Mouse (Mus musculus) forebrain, embryonic 13.5 days (tissue): ENCODE measurements at regions not wholly inside any gene's neighbourhood (a gene's known extent, or its start where the extent isn't known, plus 50 kb on each side); places are given as distances from the start of the nearest gene placed in this dataset.
"Not testable (repeated sequence)": the region's sequence is repeated elsewhere in the genome, so short reads cannot be mapped to it uniquely, and the experiment has no call there.

ENCODE experiments used
- ATAC-seq: fragments of 200-750 bp; cut with Nextera tagmentation; 2 replicates; pipeline ENCODE4 v1.8.0; 2017
- H3K27ac ChIP-seq: fragments of 300-500 bp; sonication (generic); 2 replicates; pipeline ENCODE4 v1.5.1; 2015; ENCODE audit warnings: inconsistent platforms, mild to moderate bottlenecking, moderate library complexity
- H3K27me3 ChIP-seq: fragments of 300-500 bp; sonication (generic); 2 replicates; pipeline ENCODE4 v1.6.1; 2015; ENCODE audit warnings: mild to moderate bottlenecking, inconsistent platforms
- H3K36me3 ChIP-seq: fragments of 300-500 bp; sonication (generic); 2 replicates; pipeline ENCODE4 v1.6.1; 2015; ENCODE audit warnings: mild to moderate bottlenecking, inconsistent platforms; ENCODE audit not compliant: poor library complexity, severe bottlenecking
- H3K4me1 ChIP-seq: fragments of 300-500 bp; sonication (generic); 2 replicates; pipeline ENCODE4 v1.6.1; 2015; ENCODE audit warnings: inconsistent platforms
- H3K4me2 ChIP-seq: fragments of 300-500 bp; sonication (generic); 2 replicates; pipeline ENCODE4 v1.6.1; 2015; ENCODE audit warnings: inconsistent platforms, mild to moderate bottlenecking, moderate library complexity
- H3K4me3 ChIP-seq: fragments of 300-500 bp; sonication (generic); 2 replicates; pipeline ENCODE4 v1.5.1; 2015; ENCODE audit warnings: mild to moderate bottlenecking, inconsistent platforms
- H3K9ac ChIP-seq: fragments of 300-500 bp; sonication (generic); 2 replicates; pipeline ENCODE4 v1.6.1; 2015; ENCODE audit warnings: mild to moderate bottlenecking, inconsistent platforms
- H3K9me3 ChIP-seq: fragments of 300-500 bp; sonication (generic); replicated peaks from 2 replicates; pipeline ENCODE4 v1.6.1; 2016; ENCODE audit warnings: inconsistent platforms
- WGBS: fragments of 180-500 bp; shearing (Covaris S2); methylation state at CpG from one replicate; pipeline ENCODE4 v1.1.7; 2015; 5-methylcytosine and 5-hydroxymethylcytosine counted together

DNA sequence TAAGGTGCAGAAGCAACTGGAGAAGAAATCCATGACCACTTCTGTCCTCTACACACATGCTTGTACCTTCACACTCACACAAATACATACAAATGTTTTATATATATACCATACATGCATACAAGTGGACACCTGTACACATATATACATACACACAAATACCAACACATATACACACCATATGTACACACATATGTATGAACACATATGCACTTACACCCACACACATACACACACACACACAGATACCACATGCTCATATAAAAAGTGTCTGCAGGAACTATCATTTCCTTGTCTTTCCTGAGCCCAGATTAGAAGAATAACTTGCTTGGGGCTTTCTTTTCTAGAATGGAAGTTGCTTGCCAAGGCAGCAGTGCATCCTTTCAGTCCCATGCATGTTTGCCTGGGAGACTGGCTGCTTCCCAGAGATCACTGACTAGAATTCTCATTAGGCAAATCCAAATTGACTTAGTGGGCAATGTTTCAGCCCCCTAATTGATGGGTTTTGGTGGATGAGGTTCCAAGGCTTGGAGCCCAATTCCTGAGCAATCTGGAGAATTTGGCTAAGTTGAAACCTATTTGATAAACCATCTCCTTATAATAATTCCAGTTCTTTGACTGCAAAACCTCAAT is 169.2 kb upstream of the Hddc2 start:
- no peak overlapping the region for H3K4me3 ChIP-seq
- H3K9ac ChIP-seq, result no peak overlapping the region
- H3K27me3 ChIP-seq, result no peaks in the 10 kb centered on the region
- no peak overlapping the region for H3K27ac ChIP-seq
- no peaks in the 10 kb centered on the region for H3K4me1 ChIP-seq
- H3K4me2 ChIP-seq, result no peak overlapping the region
- ATAC-seq, result peak; percentile 74; the same call in 1 of the 2 replicates
- H3K9me3 ChIP-seq, result no peaks in the 10 kb centered on the region
- H3K36me3 ChIP-seq, result no peaks in the 10 kb centered on the region

DNA sequence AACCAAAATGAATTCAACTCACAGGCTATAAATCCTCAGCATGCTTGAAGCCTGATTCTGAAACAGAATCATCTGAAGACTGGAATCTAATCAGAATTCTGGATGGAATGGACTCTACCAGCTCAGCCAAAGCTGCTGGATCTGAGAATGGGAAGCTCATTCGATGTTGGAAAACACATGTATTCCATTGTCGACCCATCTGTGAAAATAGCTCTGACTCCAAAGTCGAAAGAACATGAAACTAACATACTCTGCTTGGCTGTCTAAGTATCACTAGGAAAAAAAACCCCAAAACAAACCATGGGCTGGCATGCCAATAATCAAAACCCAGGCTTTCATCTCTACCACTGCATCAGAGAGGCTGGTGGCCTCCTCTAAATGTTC is 168.7 kb upstream of the Hddc2 start:
- H3K9ac ChIP-seq, result no peak overlapping the region
- H3K4me3 ChIP-seq, result no peak overlapping the region
- H3K4me1 ChIP-seq, result no peaks in the 10 kb centered on the region
- H3K27ac ChIP-seq, result no peak overlapping the region
- peak; percentile 36; the same call in 1 of the 2 replicates for ATAC-seq
- H3K4me2 ChIP-seq, result no peak overlapping the region
- no peaks in the 10 kb centered on the region for H3K27me3 ChIP-seq
- 92% methylated on average over 3 of the region's 3 CpGs for WGBS
- no peaks in the 10 kb centered on the region for H3K9me3 ChIP-seq
- no peaks in the 10 kb centered on the region for H3K36me3 ChIP-seq

DNA sequence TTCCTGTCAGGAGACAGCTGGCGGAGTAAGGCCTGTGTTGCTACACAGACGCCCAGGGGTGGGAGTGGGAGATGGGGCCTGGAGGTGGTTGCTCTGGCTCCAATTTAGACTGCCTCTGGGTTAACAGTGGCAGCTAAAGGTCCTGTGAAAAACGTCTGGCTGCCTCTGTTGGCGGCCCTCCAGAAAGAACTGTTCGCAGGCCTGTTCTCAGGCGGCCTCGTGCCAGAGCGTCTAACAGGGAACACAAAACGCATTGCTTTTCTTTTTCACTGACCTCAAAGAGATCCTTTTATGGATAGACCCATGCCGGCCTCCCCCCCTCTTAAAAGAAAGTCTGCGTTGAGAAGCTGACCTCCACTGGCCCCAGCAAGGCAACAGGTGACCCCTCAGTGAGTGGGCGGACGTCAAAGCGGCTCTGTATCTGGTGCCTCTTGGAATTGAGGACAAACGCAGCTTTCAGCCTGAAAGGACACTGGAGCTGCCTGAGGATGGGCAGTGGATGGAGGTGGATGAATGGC is 140.0 kb upstream of the Hddc2 start:
- Histone ChIP-seq H3K27ac (no peak overlapping the region; the same call in 1 of the 2 replicates), H3K27me3 (no peaks in the 10 kb centered on the region), H3K36me3 (no peaks in the 10 kb centered on the region), H3K9me3 (no peaks in the 10 kb centered on the region), H3K4me2 (no peak overlapping the region), H3K4me1 (peaks cover 11% of the 10 kb centered on the region), H3K9ac (no peak overlapping the region), H3K4me3 (no peak overlapping the region)
- 31% methylated on average over 15 of the region's 15 CpGs for WGBS
- ATAC-seq, result peak; percentile 91

DNA sequence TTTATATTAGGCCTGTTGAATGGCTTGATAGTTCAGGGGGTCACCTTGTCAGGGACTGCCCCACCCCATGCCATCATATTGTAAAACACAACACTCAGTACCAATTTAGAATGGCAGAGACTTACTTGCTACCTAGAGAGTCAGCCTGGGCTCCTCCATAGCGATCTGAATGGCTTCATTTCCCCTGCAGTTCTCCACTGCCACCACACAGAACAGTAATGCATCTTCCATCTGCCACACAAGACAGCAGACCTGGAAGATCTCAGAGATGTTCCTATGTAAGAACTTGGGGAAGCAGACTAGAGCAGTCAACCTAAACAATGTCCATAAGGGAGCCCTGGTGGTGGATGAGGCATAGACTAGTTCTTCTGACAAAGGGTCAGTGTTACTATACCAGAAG is 123.6 kb upstream of the Hddc2 start:
- no peaks in the 10 kb centered on the region for H3K36me3 ChIP-seq
- H3K9me3 ChIP-seq, result no peaks in the 10 kb centered on the region
- no peak overlapping the region for H3K4me2 ChIP-seq
- ATAC-seq, result no peak
- H3K4me1 ChIP-seq, result no peaks in the 10 kb centered on the region
- H3K4me3 ChIP-seq, result no peak overlapping the region
- H3K27me3 ChIP-seq, result no peaks in the 10 kb centered on the region
- 50% methylated on average over 1 of the region's 1 CpGs for WGBS
- H3K27ac ChIP-seq, result no peak overlapping the region
- H3K9ac ChIP-seq, result no peak overlapping the region

DNA sequence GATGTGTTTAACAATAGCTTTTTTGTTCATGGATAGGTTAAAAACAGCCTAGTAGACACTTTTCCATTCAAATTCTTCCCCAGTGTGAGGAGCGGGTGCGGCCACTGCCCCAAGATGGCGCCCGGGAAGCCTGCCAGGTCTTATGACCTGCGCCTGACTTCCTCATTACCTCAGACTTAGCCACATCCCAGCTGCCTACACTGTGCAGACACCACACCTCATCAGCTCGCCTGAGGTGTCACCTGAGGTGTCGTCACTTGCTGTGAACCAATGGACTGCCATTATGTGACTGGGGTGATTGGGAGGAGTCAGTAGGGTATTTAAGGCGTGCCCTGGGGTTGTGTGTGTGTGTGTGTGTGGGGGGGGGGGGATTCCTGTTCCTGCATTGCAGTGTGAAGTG is 101.0 kb upstream of the Hddc2 start:
- H3K4me3 ChIP-seq, ATAC-seq, H3K36me3 ChIP-seq, H3K4me2 ChIP-seq, H3K9ac ChIP-seq, H3K9me3 ChIP-seq, H3K27ac ChIP-seq, H3K27me3 ChIP-seq, H3K4me1 ChIP-seq: not testable (repeated sequence)
- 91% methylated on average over 8 of the region's 8 CpGs for WGBS

DNA sequence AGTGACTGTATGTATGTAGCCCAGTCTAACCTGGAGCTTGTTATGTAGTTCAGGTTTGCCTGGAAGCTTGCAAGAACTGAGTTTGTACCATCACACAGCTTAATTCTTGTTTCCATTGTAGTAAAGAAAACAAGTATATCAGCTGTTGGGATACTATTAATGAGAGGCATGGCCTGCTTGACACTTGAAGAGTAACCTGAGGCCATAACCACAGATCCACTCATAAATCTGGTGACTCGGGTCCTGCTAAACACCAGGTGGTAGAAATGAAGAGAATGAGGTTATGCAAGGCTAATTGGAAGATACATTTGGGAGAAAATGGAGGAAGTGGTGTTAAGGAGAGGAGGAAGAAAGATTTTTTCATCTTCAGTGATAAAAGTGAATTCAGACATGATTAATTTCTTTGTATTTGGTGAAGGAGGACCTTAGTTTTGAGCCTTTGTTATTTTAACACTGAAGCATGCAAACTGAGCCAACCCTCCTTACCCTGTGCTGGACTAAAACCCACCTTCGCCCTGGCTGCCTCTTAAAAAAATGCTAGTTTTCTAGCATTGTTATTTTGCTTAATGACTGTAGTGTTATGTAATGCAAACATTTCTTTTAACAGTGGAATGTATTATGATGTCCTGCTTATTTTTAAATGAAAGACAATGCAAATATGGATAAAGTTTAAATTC is 100.3 kb upstream of the Hddc2 start:
- Histone ChIP-seq H3K4me1 (no peaks in the 10 kb centered on the region), H3K27me3 (no peaks in the 10 kb centered on the region), H3K9ac (no peak overlapping the region), H3K9me3 (no peaks in the 10 kb centered on the region), H3K4me2 (no peak overlapping the region), H3K36me3 (no peaks in the 10 kb centered on the region), H3K4me3 (no peak overlapping the region), H3K27ac (no peak overlapping the region)
- no peak for ATAC-seq
- WGBS, result 83% methylated on average over 2 of the region's 2 CpGs

DNA sequence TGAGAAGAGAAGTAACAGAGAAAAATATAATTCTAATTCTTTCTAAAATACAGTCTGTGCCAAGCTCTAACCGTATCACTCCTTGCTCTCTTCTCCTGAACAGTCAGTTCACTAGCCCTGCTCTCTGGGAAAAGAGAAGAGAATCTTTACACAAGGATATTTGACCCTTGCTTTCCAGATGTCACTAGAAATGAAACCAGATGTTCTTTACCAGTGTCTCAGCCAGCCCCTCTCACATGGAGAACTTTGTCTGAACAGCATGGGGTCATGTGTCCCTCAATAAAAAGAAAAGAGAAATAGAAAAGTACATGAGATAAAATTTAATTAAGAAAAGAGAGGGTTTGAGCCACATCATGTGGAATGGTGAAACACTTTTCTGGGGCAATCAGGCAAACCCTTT is 91.3 kb upstream of the Hddc2 start:
- H3K9ac ChIP-seq, result no peak overlapping the region
- 85% methylated on average over 1 of the region's 1 CpGs for WGBS
- H3K27me3 ChIP-seq, result no peaks in the 10 kb centered on the region
- H3K4me2 ChIP-seq, result no peak overlapping the region
- H3K27ac ChIP-seq, result no peak overlapping the region
- no peaks in the 10 kb centered on the region for H3K4me1 ChIP-seq
- no peak overlapping the region for H3K4me3 ChIP-seq
- H3K36me3 ChIP-seq, result no peaks in the 10 kb centered on the region
- no peaks in the 10 kb centered on the region for H3K9me3 ChIP-seq
- no peak for ATAC-seq

DNA sequence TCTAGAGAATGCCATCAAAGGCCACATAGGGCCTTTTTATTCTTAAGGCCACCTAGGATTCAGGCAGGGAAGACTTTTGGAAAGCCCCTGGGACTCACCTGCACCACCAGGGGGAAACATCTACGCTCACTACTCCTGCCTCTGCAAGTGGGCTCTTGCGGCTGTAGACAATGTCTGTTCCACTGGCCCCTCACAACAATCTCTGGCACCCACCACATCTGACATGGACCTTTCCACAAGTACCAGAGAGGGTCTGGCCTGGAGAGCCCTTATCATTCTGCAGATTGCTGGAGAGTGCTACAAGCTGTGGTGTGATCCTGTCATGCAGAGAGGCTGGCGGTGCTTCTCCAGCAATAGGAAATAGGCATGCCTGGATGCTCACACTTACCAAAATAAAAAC is 84.1 kb upstream of the Hddc2 start:
- no peak overlapping the region for H3K9ac ChIP-seq
- no peak for ATAC-seq
- no peaks in the 10 kb centered on the region for H3K27me3 ChIP-seq
- H3K36me3 ChIP-seq, result no peaks in the 10 kb centered on the region
- H3K27ac ChIP-seq, result no peak overlapping the region
- 94% methylated on average over 3 of the region's 3 CpGs for WGBS
- H3K4me1 ChIP-seq, result no peaks in the 10 kb centered on the region
- H3K4me2 ChIP-seq, result no peak overlapping the region
- no peaks in the 10 kb centered on the region for H3K9me3 ChIP-seq
- H3K4me3 ChIP-seq, result no peak overlapping the region

DNA sequence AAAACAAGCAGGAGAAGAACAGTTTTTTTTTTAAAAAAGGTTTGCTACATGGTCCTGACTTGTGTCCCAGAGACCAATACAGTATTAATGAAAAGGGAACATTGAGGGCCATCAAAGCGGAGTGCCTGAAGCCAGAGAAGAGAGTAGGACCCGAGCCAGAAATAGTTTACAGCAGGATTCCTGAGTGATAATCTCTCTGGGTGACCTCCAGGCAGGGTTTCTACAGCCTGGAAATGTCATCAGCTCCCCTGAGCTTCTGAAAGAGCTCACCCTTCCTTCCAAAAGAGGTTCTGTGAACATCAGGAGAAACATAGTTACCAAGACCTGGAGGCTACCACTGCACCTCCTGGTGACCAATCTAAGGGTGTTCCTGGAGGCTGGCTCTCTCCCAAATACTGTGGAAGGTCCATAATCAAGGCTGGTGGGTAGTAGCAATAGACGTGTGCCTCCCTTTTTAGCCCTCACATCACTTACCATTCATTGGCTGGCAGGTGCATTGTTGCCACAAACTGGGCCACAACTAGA is 70.7 kb upstream of the Hddc2 start:
- H3K27me3 ChIP-seq, result no peaks in the 10 kb centered on the region
- H3K27ac ChIP-seq, result no peak overlapping the region
- no peaks in the 10 kb centered on the region for H3K4me1 ChIP-seq
- no peak for ATAC-seq
- no peaks in the 10 kb centered on the region for H3K36me3 ChIP-seq
- H3K4me3 ChIP-seq, result no peak overlapping the region
- no peak overlapping the region for H3K4me2 ChIP-seq
- H3K9me3 ChIP-seq, result no peaks in the 10 kb centered on the region
- H3K9ac ChIP-seq, result no peak overlapping the region
- WGBS, result 71% methylated on average over 3 of the region's 3 CpGs

DNA sequence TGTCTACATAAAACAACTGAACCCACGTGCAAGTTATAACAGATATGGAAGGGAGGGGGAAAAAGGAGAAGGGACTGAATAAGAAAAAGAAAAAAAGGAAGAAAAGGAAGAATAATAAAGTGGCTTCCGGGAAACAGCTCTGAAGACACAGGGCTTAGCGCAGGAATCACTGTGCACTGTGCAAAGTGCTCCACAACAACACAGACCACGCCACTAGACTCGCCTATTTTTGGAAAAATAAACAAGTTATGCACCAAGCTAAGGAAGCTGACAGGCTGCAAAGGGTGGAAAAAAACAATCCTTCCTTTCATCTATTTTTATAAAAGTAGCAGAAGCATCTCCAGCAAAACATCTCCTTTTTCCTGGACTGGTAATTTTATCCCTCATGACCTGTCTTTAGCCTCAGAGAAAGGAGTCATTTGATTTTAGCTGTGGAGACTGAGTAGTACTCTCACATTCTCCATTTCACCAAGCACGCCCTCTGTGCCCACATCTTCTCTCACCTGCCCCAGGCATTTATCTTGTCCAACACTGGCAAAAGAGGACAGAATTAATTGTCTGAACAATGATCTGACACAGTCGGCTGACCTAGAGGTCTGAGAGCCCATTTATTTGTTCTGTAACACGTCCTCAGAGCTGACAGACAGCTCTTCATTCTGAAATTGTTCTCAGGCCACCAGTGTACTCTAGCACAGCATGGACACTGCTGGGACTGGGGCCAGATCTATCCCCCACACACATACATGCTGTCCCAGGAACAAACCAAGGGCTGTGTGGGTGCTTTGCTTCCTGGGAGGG is 60.4 kb upstream of the Hddc2 start:
- H3K4me3 ChIP-seq, result no peak overlapping the region
- H3K4me1 ChIP-seq, result no peaks in the 10 kb centered on the region
- H3K36me3 ChIP-seq, result no peaks in the 10 kb centered on the region
- ATAC-seq, result peak; percentile 21; the same call in 1 of the 2 replicates
- WGBS, result 73% methylated on average over 8 of the region's 8 CpGs
- H3K4me2 ChIP-seq, result no peak overlapping the region
- H3K27ac ChIP-seq, result no peak overlapping the region
- H3K9ac ChIP-seq, result no peak overlapping the region
- H3K27me3 ChIP-seq, result no peaks in the 10 kb centered on the region
- H3K9me3 ChIP-seq, result no peaks in the 10 kb centered on the region

DNA sequence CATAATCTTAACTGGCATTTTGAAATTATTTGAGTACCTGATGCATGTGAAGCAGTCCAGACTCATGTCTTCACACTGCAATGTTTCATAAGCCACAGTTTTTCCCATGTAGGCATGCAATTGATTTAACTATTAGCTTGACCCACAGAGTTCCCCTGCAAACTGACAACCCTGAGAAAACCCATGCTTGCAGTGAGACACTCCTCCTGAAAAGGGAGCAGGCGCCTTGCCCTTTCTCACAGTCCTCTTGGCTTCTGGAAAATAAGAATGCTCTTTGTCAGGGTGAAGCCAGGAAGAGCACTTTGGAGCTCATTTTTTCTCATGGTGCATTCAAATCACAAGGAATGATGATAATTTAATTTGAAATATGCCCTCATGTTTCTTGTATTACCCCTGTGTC is 56.2 kb upstream of the Hddc2 start:
- H3K27me3 ChIP-seq, result no peaks in the 10 kb centered on the region
- no peak overlapping the region for H3K4me3 ChIP-seq
- H3K4me1 ChIP-seq, result no peaks in the 10 kb centered on the region
- H3K27ac ChIP-seq, result no peak overlapping the region
- no peaks in the 10 kb centered on the region for H3K9me3 ChIP-seq
- no peak overlapping the region for H3K9ac ChIP-seq
- no peak overlapping the region for H3K4me2 ChIP-seq
- no peaks in the 10 kb centered on the region for H3K36me3 ChIP-seq
- 82% methylated on average over 1 of the region's 1 CpGs for whole genome bisulfite sequencing
- no peak for ATAC-seq

DNA sequence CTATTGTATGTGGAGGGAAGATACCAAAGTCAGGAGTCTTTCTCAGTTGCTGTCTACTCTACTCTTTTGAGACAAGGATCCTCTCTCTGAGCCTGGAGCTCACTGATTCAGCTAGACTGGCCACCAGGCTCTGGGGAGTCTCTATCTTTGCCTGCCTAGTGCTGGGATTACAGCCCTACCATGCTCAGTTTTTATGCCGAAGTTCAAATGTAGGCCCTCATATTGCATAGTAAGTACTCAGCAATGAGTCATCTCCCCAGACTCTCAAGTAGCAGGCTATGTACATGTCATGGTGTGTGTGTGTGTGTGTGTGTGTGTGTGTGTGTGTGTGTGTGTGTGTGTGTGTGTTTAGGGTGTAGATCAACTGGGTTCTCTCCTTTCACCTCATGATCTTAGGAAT is 55.6 kb upstream of the Hddc2 start:
- Histone ChIP-seq H3K9ac (no peak overlapping the region), H3K4me1 (no peaks in the 10 kb centered on the region), H3K27ac (no peak overlapping the region), H3K27me3 (no peaks in the 10 kb centered on the region), H3K4me2 (no peak overlapping the region), H3K9me3 (no peaks in the 10 kb centered on the region), H3K4me3 (no peak overlapping the region), H3K36me3 (no peaks in the 10 kb centered on the region)
- no peak for ATAC-seq
- 96% methylated on average over 1 of the region's 1 CpGs for WGBS
